Mouse (Mus musculus): ENCODE results near the gene Lingo1.

- TF ChIP-seq CTCF (IDR thresholded peaks at IDR 0.05; ENCODE audit: control insufficient read depth, insufficient read depth, insufficient read length): no peak
- TF ChIP-seq USF1 (IDR thresholded peaks at IDR 0.05; ENCODE audit: low read depth): no peak
- no peak for TF ChIP-seq CEBPB (IDR thresholded peaks at IDR 0.05; ENCODE audit: low read depth)
- no peak for TF ChIP-seq MYOG (IDR thresholded peaks at IDR 0.05; ENCODE audit: control insufficient read depth, extremely low read depth, insufficient read length)
Measured at GRCm38 (mm10) chr9:56753386-56753785, 42.9 kb downstream of the Lingo1 start.

All from C2C12 (cell line).